Mouse (Mus musculus): Measurements from ENCODE around the gene Cenps.
"Not testable (repeated sequence)": the region's sequence is repeated elsewhere in the genome, so short reads cannot be mapped to it uniquely, and the experiment has no call there.

The Cenps gene

GRCm38 (mm10) chr4:149136982-149137770 lies at the start of gene Cenps:
Gene Cenps, minus strand, starts transcription at chr4:149137629.
- peak; percentile 74 for DNase-seq (ENCODE audit: low read depth, low spot score)

GRCm38 (mm10) chr4:149182755-149183154 lies 45.3 kb upstream of the Cenps start:
- no peak for DNase-seq (ENCODE audit: low read depth, low spot score)

- no peak for DNase-seq (ENCODE audit: low read depth, low spot score)
Observed at GRCm38 (mm10) chr4:149182192-149182591, 44.8 kb upstream of the Cenps start.

GRCm38 (mm10) chr4:149179573-149179972 lies 42.1 kb upstream of the Cenps start:
- DNase-seq (ENCODE audit: low read depth, low spot score), result no peak

- no peak for DNase-seq (ENCODE audit: low read depth, low spot score)
Observed at GRCm38 (mm10) chr4:149179160-149179559, 41.7 kb upstream of the Cenps start.

GRCm38 (mm10) chr4:149178328-149178727 lies 40.9 kb upstream of the Cenps start:
- no peak for DNase-seq (ENCODE audit: low read depth, low spot score)

- DNase-seq (ENCODE audit: low read depth, low spot score), result no peak
Observed at GRCm38 (mm10) chr4:149177046-149177445, 39.6 kb upstream of the Cenps start.

GRCm38 (mm10) chr4:149176645-149177044 lies 39.2 kb upstream of the Cenps start:
- DNase-seq (ENCODE audit: low read depth, low spot score), result no peak

GRCm38 (mm10) chr4:149173661-149174060 lies 36.2 kb upstream of the Cenps start:
- DNase-seq (ENCODE audit: low read depth, low spot score), result no peak

GRCm38 (mm10) chr4:149172666-149173065 lies 35.2 kb upstream of the Cenps start:
- no peak for DNase-seq (ENCODE audit: low read depth, low spot score)

- no peak for DNase-seq (ENCODE audit: low read depth, low spot score)
Observed at GRCm38 (mm10) chr4:149172083-149172482, 34.7 kb upstream of the Cenps start.

- DNase-seq (ENCODE audit: low read depth, low spot score), result no peak
Observed at GRCm38 (mm10) chr4:149171581-149171981, 34.2 kb upstream of the Cenps start.

- DNase-seq (ENCODE audit: low read depth, low spot score), result peak; percentile 28
Observed at GRCm38 (mm10) chr4:149170394-149170931, 33.0 kb upstream of the Cenps start.

GRCm38 (mm10) chr4:149169926-149170325 lies 32.5 kb upstream of the Cenps start:
- DNase-seq (ENCODE audit: low read depth, low spot score), result not testable (repeated sequence)

GRCm38 (mm10) chr4:149168016-149168415 lies 30.6 kb upstream of the Cenps start:
- no peak for DNase-seq (ENCODE audit: low read depth, low spot score)

GRCm38 (mm10) chr4:149166957-149167611 lies 29.7 kb upstream of the Cenps start:
- DNase-seq (ENCODE audit: low read depth, low spot score), result no peak

GRCm38 (mm10) chr4:149166215-149166946 lies 29.0 kb upstream of the Cenps start, which contains the start of gene Pgd:
Gene Pgd, minus strand, starts transcription at chr4:149166771.
- peak; percentile 86 for DNase-seq (ENCODE audit: low read depth, low spot score)

GRCm38 (mm10) chr4:149164150-149164549 lies 26.7 kb upstream of the Cenps start:
- DNase-seq (ENCODE audit: low read depth, low spot score), result no peak

GRCm38 (mm10) chr4:149163196-149163595 lies 25.8 kb upstream of the Cenps start:
- DNase-seq (ENCODE audit: low read depth, low spot score), result no peak

GRCm38 (mm10) chr4:149161166-149161565 lies 23.7 kb upstream of the Cenps start:
- DNase-seq (ENCODE audit: low read depth, low spot score), result no peak

GRCm38 (mm10) chr4:149159891-149160290 lies 22.5 kb upstream of the Cenps start:
- no peak for DNase-seq (ENCODE audit: low read depth, low spot score)

- no peak for DNase-seq (ENCODE audit: low read depth, low spot score)
Observed at GRCm38 (mm10) chr4:149159203-149159602, 21.8 kb upstream of the Cenps start.
